Mouse (Mus musculus) lung, postnatal 25 days (tissue): ENCODE measurements at regions not wholly inside any gene's neighbourhood (a gene's known extent, or its start where the extent isn't known, plus 50 kb on each side); places are given as distances from the start of the nearest gene placed in this dataset.
A peak's percentile ranks its signal among the peaks of the same experiment; 100 is the strongest.

ENCODE experiments used
- DNase-seq: peaks from one replicate; pipeline ENCODE4 v3.0.0; 2022; ENCODE audit warnings: low spot score

DNA sequence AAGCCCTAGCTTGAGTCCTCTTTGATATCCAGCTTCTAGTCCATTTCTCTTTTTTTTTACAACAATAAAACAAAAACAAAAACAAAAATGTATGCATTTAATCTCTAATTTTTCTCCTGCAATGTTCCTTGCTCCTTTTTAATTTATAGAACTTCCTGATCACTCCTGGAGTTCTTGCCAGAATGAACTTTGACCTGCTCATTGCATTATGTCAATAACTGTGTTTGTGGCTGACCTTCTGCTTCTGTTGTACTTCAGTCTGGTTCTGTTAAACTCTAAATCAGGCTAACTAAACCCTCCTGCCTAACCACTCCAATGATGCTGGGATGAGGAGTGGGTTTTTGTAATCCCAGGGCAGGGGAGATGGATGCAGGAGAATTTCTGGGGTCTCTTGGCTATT lies 674.0 kb downstream of the Gsdmc2 start:
- no peak for DNase-seq

DNA sequence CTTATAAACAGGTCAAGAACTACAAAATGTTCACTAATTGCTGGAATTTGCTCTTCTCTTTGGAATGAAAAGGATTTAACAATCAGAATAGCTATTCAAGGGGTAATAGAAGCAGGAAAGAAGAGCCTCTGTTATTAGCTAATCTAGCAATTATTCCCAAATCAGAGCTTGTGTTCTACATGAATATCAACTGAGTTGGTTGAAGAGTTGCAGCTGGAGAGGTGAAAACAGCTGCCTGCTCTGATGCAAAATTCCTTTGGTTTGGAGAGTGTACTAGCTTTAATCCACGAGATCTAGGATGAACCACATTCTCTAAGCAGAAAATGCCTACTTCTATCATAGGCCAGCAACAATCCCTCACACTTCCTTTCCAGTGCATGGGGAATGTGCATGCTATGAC lies 674.8 kb downstream of the Gsdmc2 start:
- no peak for DNase-seq

DNA sequence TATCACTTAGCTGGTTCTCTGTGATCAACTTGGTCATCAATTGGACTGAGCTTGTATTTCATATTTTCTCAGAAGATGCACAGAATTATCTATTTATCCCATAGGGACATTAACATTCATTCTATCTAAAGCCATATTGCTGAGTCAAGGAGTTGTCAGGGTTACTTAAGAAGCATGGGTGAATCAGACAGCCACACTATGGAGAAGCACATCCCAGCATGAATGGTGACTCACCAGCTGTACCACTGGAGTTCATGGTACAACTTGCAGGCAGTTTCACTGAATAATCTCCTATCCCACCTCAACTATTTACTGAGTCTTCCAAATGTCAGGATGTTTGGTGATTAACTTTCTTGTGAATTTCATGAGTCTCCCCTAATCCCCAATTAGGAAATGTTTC lies 678.6 kb downstream of the Gsdmc2 start:
- DNase-seq = no peak

DNA sequence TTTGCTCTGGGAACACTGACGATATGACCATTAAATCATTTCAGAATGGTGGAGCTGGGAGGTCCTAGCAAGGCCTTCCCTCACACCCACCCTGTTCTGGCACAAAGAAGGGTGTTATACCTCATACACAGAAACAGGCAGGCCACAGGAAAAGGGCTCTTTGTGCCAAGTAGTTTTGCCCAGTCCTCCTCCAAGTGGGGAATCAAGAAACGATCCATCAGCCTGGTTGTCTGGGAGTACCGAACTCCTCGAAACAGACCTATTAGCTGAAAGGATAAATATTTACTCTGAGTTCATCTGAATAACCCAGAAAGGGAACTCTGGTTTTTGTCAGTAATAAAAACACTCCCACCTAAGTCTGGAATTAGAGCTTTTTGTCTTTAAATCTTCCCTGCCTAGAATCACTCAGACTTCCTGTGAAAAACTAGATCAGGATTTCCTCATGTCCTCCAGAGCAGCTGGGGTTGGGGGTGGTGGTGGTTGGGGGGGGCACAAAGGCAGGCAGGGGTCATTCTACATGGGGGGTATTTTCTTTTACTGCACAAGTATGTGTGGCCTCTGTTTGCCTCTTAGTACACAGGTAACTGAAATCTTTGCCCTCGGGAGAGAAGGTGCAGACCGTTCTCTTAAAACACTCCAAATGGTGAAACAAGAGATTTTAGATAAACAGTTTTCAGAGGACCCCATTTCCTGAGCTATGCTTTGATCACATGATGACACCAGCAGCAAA lies 681.3 kb downstream of the Gsdmc2 start:
- no peak for DNase-seq

DNA sequence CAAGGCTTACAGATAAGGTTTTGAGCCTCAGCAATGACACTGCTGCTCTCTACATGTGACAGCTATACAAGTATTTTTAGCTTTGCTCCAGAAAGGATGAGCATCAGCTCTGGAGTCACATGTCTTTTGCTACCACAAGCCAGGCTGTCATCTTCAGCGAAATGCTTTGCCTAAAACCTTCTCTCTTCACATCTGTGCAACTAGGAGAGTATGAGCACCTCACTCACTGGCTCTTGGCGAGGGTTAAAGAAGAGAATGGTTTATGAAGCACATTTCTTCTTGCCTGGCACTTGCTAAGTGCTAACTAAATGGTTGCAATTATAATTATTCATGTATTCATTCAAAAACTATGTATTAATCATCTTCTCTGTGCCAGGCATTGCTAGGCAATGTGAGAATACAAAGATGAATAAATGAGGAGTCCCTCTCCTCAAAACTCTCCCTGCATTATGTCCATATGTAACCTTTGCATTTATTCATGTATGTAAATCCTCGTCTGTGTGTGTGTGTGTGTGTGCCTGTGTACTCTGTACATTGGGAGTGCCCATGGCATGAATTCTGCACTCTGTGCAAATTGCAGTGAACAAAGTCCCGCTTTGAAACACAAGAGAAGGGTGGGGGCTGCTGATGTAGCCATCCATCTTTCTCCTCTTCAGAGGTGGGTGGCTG lies 682.0 kb downstream of the Gsdmc2 start:
- no peak for DNase-seq

DNA sequence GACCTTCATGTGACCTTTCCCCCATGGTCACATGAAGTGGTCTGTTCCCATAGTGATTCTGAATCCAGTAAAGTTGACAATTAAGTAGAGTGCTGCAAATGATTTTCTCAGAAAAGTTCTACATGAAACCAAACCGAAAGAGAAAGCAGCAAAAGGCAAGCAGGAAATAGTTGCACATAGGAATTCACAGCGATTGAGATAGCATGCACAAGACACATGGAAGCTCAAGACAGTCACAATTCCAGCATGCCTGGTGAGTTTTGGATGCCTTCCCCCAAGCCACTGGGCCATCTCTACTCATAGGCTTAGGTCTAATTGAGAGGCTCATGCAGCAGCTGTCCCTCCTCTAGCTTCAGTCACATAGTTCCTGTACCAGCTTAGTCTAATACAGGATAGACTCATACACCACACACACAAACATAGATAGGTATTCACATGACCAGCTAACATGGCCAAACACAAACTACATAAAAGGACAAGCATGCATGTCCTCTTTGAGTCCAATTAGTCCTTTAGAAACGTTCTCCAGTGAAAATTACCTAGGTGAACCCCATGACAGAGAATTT lies 721.8 kb downstream of the Gsdmc2 start:
- no peak for DNase-seq

DNA sequence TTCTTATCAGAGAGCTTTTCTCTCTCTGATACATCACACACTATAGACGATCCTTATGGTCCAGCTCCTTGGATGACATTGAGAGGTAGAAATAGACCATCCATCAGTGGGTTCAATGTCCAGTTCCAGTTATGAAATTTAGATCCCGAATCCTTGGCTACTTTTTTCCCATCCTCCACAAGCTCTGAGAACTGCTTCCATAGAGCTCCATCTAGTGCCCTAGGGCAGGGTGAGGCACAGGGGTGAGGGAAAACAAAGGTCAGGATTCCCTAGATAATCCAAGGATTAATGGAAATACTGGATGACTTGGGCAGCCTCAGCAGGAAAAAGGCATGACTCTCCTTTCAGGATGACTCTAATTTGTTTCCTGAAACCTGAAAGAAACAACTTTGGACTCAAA lies 732.1 kb downstream of the Gsdmc2 start:
- peak; percentile 1 for DNase-seq

DNA sequence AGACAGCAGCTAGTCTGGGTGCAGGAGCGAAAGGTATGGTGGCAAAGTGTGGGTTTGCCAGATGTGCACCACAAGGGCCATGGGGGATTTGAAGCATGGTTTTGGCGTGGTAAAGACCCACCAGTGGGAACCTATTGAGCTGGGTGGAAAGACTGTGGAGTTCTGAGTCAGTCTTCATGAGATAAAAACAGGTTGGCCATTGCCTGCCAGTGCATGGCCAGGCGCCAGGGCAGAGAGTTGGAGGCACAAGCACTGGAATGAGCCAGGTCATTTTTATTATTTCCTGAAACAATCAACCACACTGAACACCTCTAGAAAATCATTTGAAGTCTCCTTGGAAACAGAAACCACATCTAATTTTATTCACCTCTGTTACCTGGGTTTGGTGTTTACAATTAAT lies 744.9 kb downstream of the Gsdmc2 start:
- DNase-seq = no peak

DNA sequence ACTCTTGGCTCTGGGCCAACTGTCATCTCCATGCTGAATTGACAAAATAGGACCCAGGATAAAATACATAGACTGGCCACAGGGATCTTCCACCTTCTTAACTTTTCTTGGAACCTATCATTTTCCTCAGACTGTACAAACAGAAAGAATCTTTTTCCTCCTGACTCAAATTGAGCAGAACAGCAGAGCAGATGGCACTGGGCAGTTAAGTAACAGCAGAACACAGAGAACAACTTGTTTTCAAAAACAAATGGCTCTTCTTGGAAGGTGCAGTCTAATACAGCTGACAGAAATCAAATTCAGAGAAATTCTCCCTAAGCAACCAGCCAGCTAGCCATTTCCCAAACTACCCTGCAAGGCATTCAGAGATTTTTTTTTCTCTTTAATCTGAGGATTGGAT lies 763.0 kb downstream of the Gsdmc2 start:
- DNase-seq = peak; percentile 1

DNA sequence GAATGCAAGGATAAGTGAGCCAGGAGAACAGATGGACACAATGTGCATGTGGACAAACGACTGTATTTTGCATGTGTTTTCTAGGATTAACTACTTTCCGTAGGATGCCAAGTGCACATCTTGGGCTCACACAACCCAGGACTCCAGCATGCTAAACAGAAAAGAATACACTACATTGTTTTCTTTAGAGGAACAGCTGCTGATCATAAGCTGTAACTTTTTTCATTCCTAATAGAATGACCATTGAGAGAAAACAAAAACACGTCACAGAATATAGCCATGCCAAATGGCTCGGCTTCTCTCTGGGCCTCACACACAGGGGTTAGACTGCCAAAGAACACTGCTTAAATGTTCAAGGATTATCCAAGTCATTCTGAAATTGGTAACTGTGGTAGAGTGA lies 765.2 kb downstream of the Gsdmc2 start:
- DNase-seq = peak; percentile 14

DNA sequence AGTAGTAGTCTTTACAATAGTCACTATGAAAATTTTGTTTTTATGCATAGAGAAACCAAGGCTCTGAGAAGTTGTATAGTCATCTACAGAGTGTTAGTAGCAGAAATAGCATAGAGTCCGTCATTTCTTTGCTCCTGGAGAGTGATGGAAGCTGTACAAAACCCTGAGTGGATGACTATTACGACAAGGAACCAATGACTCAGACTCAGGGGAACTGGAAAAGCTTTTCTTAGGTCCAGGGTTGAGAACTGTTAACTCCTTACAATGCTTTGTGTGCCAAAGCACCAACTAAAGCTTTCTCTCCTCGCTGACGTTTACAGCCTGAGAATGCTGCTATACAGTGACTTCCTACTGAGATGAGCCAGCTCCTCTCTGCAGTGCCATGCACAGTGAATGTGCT lies 773.1 kb downstream of the Gsdmc2 start:
- DNase-seq = no peak

DNA sequence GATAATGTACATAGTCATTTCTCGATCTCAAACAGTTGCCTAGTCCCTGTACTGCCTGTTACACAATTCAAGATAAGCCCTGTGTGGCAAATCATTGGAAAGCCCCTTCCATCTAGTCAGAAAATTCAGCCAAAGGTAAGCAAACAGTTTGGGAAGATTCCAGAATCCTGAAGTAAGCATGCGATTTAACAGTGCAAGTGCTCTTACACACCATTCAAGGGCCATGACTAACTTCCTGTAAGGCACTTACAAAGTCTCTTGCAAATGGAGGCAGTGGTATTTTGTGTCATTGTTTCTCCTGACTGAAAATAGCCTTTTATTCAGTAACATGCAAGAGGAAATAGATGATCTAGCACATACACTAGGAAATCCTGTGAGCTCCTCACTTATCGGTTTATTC lies 777.9 kb downstream of the Gsdmc2 start:
- peak; percentile 65 for DNase-seq

DNA sequence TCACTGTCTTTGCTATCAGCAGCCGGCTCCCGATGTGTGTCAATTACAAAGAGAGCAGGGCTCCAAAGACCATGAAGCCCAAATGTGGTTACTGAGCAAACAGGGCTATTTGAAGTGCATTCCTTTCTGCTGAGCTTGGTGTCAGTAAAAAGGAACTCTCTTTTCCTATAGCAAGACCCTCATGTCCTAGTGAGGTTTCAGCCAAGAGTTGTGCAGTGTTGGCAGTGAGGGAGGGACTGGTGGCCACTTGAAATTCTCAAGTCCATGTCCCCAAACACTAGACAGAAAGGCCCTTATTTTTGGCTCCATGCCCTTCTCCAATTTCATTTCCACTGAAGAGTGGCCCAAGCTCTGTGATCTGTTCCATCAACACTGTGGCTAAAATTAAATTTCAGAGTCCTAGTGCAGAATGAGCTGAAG lies 778.9 kb downstream of the Gsdmc2 start:
- DNase-seq = peak; percentile 62

DNA sequence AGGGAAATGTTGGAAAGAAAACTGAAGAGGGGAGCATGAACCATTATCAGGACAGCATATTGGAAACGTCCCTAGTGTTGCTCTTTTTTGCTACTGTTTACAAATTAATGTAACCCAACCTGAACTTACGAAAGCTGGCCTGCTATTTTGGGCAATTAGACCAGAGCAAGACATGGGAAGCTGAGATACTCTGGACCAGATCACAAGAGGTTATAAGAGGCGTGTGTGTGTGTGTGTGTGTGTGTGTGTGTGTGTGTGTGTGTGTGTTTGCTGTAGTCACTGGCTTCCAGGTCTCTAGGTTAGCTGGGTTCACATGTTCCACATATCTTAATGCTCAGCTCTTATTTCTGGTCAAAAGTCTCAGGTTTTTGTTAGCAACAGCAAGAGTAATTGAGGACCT lies 783.1 kb downstream of the Gsdmc2 start:
- DNase-seq = no peak

DNA sequence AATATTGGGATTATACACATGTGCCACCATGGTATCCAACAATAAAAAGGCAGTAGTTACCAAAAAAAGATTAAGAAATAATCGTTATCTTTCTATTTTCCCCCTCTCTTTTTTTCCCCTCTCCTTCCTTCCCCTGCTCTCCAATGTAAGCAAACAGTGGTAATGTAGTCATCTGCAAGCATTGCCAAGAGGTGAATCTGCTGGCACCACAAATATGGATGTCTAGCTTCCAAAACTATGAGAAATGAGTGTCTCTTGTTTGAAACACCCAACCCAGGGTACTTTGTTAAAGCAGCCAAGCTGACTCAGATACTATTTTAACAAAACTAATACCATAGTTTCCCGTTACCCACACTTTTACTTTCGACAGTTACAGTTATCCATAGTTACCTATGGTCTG lies 784.2 kb downstream of the Gsdmc2 start:
- DNase-seq = no peak

DNA sequence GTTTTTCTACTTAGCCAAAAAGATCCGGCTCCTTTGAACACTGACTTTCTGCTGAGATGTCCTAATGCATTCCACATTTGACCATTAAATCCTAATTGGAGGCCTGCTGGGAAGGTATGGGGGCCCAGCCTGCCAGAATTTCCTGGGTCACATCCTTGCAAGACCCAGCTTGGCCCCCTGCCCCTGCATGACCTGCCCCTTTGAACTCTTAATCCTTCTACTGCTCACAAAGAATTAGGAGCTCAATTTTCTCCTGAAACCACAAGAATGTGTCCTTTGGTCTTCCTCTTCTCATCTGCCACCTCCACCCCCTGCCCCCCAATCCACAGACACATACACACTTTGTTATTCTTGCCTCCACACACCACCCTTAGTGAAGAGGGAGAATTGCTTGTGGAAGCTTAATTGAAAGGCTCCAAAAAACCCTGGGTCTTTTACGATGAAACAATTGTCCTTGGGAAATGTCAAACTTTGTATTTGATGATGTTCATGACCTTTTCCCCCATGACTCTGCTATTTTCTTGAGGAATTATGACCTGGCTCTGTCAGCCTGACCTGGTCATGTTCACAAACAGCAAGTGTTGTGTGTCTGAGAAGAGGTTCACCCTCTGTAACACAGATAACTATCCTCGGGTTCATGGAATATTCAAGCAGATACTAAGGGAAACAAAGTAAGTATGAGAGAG lies 792.3 kb downstream of the Gsdmc2 start:
- no peak for DNase-seq

DNA sequence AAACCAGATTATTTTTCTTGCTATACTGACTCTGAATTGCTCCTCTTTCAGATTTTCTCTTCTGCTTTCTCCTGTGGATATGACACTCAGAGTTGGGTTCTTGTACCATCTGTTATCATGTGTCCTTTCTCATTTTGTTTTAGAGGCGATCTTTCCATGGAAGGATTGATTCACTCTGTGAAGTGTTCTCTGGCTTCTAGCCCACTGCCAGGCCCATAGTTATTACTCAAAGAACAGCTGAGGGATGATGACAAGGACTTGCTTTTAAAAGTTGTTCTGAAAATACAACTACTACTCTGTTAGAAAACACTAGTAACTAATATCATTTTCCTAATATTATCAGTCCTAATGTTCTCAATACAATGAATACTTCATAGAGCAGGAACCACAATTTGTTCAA lies 794.9 kb downstream of the Gsdmc2 start:
- no peak for DNase-seq

DNA sequence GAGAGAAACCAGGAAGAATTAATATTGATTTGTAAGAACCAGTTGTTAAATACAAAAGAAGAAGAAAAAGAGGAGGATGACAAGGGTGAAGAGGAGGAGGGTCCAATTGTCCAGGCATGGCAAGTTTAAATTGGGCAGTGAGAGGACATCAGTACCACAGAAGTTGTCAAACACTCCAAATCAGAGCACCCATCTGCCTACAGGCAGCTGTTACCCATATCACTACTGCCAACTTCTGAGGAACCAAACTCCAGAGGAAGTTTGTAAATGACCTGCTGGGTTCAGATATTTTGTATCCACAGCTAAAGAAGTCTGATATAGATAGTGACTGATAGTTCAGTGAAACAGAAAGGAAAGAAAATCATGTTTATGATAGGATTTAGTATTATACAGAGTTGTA lies 802.6 kb downstream of the Gsdmc2 start:
- DNase-seq = no peak

DNA sequence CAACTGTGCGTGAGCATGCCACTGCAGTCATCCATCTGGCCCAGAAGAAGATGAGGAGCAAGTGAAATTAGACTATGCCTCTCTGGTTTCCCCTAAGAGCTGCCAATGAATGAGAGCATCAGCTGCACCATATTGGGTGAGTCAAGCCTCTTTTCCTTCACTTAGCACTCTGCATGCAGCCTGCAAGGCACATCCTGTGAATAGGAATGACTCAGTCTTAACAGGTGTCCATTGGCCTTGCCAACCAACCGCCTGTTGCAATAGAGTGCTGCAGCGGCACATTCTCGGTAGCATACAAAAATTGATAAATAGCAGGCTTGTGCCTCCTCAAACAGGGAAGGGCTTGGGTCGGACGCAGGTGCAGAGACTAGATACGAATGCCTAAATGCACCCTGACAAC lies 808.7 kb downstream of the Gsdmc2 start:
- no peak for DNase-seq

DNA sequence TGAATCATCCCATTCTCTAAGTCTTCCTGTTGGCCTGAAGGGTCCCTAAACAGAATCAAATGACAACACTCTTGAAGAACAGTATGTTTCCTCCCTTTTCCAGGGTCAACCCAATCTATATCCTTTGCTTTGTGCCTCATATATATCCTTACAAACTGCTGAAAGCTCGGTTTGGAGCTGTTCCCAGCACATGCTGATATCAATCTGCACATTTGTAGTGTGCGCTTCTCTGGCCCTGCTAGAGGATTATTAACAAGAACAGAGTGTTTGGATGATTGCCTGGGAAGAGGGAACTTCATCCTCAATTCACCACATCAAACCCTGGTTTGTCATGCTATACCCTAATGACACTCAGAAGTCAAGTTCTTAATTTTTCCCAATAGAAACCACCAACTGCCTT lies 824.2 kb downstream of the Gsdmc2 start:
- DNase-seq = no peak

DNA sequence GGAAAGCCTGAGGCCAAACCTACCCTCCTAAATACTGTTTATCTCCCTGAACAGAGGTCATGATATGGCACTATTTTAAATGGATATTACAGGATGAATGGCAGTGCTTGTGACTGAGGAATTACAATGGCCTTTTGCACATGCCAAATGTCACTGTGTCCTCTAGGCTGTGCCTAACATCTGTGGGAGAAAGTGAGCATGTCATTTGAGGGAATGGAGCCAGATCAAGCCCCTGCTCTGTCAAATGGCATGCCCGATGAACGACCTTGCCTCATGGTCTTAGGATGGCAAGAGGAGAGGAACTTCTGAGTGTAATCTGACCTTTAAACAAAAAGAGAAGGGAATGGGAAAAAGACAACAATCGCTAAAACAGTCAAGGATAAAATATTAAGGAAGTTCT lies 827.0 kb downstream of the Gsdmc2 start:
- DNase-seq = no peak

DNA sequence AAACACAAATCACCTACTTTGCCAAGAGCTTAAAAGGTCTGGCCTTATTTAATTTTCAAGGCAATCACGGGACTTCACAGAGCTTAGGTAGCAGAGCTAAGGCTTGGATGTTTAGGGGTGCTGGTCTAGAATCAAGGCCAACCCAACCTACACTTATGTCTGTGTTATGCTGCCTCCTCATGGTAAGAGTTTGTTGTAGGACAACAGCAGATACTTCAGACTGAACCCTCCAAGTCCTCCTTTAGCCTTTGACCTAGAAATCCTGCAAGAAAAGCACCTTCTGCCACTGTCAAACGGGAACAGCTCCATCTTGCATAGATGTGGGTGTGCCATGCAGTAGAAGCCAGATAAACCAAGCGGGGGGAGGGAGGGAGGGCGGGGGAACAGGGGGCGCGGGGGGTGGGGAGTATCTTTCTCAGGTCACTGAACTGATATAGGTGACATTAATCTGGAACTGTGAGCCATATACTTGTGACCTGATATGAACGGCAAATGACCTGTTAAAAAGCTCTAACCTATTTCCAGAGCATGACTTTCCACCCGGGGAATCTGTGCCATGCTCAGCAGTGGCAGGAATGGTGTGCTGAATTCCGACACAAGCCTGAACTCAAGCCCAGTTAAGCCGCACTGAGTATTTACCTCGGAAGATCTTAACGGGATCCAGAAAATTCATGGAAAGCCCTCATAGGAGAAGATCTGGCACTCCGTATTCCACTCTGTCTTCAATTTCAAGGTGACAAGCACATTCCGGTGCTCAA lies 838.3 kb downstream of the Gsdmc2 start:
- no peak for DNase-seq
